Mouse (Mus musculus): ENCODE measurements around the gene Ttc21a.

DNA sequence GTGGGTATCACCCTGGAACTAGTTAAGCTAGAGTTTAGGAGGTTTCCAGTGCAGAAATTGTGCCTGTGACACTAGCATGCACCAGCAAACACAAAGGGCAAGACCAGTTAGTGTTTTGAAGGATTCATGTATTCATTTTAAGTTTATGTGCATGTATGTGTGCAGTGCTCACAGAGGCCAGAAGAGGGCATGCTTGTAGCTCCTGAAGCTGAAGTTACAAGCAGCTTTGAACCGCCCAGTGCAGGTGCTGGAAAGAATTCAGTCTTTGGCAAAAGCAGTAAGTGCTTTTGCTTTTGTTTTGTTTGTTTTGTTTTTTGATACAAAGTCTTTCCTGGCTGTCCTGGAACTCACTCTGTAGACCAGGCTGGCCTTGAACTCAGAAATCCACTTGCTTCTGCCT, 70.4 kb downstream of the Ttc21a start:
- no peak for TF ChIP-seq CTCF (IDR thresholded peaks at IDR 0.05; ENCODE audit: control insufficient read depth, insufficient read depth, low read length)
- TF ChIP-seq POLR2A (IDR thresholded peaks at IDR 0.05; ENCODE audit: borderline replicate concordance, control insufficient read depth, low read depth, low read length), result no peak
